Mouse (Mus musculus) right cerebral cortex, adult 2 months (tissue): Measurements from ENCODE around the gene Cnbp.

Source experiments
- DNase-seq, 2 experiments: peaks; one replicate each; pipeline ENCODE4 v3.0.0; 2021 to 2022; ENCODE audit warnings: low spot score in 2 of 2

Gene Cnbp

DNA sequence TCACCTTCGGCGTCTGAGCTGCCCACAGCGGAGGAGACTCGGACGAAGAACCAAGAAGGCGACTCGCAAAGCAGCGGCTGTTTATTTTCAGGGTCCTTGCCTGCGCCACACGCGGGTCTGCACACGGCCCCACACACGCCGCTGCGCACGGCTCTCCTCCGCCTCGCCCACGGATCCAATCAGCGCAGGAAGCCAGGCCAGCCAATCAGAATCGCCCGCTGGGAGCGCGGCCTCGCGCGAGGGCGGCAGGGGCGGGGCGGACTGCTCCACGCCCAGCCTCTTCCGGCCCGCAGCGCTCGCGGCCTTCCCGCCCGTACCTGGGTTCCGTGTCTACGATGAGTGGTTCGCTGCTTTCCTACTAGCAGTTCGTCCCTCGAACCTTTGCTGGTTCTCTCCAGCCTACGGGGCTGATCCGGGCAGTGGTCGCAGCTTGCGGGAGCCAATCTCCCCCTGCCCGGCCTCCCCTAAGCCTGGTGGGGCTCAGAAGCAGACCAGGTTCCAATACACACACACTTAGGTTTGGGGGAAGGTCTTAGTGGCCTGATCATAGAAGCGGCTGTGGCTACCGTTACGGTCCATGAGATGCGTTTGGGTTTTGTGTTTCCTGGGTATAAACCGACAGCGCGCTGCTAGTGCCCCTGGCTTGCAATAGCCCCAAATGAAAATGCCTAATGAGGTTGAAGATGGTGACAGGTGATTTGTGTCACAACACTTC lies at the start of gene Cnbp:
TSS of gene Cnbp (minus strand) at position 207 of the 715 bp plus-strand sequence.
- DNase-seq = peak; percentile 95 to 97

DNA sequence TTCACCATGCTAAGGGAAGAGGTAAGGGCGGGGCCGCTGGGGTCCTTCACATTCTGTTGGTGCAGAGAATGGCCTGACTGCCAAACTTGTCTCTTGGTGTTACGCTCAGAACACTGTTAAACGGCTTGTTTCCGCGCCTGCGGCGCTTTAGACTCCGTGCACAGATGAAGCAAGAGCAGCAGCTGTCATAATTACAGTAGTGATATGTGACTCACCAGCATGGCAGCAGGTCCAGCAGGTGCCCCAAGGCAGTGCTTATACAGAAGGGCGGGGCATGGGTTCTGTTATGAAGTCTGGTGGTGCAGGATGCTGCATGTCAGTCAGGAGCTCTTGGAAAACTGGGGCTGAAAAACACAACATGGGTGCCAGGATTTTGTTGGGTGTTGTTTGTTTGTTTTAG lies 47.1 kb upstream of the Cnbp start:
- DNase-seq = no peak

DNA sequence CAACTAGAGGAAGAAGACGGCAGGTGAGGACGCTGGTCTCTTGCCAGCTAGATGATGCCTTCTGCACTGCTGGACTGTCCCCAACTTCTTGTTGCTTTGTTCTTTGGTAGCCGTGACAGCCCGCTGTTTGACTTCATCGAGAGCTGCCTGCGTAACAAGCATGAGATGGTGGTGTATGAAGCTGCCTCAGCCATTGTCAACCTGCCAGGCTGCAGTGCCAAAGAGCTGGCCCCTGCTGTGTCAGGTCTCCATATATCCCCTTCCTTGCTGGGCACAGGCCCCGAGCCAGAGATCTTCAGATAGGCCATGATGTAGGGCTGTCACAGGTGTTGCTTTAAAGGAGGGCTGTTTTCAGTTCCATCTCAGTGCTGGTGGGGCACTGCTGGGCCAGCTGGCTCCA lies 43.0 kb upstream of the Cnbp start:
- DNase-seq = no peak

DNA sequence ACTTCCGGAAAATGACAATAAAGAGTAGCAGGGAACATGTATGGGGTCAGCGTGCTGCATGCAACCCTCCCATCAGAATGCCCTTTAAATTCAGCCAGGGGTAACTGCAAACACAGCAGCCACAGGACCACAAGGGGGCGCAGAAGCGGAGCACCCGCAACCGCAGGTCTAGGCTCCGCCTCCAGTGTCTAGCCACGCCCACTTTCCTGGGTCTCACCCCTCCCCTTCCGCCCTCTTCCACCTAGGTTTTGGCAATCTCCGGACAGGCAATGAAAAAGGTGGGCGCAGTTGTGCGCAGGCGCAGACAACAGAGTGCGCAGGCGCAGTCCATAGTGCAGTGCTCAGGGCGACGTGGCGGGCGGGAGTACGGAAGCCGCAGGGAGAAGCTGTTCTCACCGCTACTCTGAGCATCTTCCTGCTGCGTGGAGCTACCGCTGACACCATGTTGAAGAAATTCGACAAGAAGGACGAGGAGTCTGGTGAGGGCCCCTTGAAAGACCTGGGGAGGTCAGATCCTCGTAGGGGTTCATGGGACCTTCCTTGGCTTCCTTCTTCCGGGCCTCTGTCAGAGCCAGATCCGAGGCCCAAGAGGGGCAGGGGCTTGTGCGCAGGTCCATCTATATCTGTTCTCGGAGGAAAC lies 36.8 kb upstream of the Cnbp start, which contains the start of gene Copg1:
TSS of gene Copg1 (plus strand) at position 221 of the 640 bp plus-strand sequence.
- peak; percentile 100 for DNase-seq

DNA sequence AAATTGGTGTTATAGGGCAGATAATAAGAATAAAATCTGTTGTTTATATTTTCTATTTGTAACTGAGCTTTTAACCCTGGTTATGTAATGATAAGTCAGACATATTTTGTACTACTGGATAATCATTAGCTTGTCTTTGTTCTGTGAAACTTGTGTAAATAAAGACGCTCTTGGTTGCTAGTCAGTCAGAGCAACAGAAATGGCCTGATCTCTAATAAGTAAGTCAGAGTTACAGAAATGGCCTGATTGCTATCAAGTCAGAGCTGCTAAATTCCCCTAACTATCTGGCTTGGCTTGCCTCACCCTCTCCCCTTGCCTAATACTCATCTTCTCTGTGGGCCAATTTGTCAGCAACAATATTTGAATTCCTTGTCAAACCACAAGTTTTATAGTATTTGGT lies 35.8 kb upstream of the Cnbp start:
- no peak for DNase-seq

DNA sequence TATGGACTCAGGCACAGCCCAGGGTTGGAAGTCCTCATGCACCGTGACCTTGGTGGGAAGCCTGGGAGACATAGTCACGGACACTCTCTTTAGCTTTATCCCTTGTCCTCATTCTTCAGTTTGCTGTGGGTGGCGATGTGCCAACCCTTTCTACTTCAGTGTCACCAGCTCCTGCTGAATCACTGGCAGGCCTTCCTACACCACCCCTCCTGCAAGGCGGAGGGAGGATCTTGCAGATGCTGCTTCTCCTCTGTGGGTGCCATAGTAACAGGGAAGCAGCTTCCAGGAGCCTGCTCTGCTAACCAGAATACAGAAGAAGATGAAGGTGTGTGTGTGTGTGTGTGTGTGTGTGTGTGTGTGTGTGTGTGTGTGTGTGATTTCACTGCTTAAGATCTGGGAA lies 31.9 kb upstream of the Cnbp start:
- peak; percentile 85 to 89 for DNase-seq

DNA sequence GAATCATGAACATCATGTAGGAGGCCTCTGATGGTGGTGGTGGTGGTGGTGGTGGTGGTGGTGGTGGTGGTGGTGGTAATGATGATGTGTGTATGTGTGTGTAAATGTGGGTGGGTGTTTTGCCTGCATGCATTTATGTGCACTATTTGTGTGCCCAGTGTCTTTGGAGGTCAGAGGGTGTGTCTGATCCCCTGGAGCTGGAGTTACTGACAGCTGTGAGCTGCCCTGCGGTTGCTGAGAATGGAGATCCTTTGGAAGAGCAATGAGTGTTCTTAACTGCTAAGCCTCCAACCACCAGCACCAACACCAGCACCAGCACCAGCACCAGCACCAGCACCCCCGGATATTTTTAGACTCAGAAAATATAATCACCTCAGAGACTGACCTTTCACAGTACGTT lies 31.3 kb upstream of the Cnbp start:
- DNase-seq = no peak

DNA sequence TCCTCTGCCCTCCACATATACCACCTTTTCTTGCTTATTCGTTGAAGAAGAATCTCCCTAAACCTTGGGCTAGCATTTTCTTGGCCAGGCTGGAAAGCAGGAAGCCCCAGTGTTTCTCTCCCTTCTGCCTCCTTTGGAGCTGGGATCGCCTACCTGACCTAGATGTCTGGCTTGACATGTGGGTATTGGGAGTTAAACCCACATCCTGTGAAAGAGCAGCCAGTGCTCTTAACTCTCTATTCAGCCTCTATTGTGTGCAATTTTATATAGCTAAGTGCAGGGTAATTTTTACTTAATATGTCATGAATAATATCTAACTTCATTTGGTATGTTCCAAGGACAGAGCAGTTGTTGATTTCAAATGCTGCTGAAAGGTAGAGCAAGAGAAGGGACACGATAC lies 28.7 kb upstream of the Cnbp start:
- no peak for DNase-seq

DNA sequence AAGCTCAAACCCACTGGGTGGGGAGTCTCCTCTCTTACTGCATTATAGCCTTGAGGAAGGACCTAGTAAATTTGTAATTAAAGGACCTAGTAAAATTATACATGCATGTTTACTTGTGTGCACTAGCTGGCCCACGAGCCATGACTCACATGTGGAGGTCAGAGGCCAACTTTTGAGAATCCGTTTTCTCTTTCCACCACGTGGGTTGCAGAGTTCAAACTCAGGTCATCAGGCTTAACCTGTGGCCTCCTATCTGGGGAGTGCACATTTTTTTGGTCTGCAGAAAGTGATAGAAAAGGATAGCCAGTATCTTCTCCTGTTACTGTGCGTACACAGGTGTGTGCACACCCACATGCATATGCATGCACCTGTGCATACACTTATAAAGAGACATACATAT lies 28.1 kb upstream of the Cnbp start:
- no peak for DNase-seq

DNA sequence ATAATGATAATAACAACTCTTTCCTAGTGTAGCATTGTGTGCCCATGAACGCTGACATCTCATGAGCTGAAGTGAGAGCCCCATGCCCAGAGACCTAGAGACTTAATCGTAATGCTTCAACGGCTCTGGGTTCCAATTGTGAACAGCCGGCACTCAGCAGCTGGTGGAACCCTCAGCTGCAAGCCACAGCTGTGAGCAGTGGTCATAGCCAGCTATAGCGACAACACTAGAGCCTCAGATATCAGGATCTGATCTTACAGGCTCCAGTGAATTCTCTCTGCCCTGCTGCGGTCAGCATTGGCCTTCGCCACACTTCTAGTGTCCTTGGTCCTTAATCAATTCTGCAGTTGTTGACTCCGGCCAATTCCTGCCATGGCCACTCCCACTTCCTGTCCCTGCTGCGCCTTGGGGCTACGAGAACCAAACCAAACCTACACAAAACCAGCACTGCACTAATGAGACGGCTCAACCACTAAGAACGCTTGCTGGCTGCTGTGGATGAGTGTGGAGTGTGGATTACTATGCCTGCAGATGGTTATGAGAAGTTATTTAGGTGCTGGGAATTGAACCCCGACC lies 25.2 kb upstream of the Cnbp start:
- no peak for DNase-seq

DNA sequence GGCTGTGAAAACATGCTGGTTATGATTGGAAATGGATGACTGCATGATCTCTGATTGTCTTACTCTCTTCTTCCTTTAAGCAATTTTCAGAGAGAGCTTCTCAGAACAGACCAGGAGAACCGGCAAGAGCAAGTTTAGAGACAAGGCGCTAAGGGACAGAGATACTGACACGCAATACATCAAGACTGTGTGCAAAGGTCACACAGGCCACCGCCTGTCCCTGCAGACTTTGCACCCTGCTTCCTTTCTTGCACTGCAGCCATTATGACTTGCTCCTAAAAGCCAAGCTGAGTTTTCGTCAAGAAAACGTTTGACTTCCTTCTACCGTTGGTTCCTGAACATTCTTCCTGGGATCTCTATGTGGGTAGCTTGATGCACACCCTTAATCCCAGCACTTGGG lies 24.7 kb upstream of the Cnbp start:
- no peak for DNase-seq

DNA sequence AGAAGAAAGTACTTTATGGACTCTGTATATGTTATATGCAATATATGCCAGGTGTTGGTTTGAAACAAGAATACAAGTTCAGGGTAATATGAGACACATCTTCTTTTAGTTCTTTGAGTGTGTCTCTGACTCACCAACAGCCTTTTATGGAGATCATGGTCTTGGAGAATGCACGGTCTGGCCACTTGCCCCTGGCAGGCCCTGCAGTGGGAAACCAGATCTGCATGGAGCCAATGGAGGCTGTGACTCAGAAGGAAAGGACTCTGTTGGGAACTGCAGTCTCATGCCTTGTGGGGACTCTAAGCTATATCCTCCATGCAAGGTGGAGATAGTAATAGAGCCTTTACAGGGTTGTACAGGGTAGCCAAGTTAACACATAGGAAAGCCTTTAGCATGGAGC lies 24.2 kb upstream of the Cnbp start:
- DNase-seq = no peak

DNA sequence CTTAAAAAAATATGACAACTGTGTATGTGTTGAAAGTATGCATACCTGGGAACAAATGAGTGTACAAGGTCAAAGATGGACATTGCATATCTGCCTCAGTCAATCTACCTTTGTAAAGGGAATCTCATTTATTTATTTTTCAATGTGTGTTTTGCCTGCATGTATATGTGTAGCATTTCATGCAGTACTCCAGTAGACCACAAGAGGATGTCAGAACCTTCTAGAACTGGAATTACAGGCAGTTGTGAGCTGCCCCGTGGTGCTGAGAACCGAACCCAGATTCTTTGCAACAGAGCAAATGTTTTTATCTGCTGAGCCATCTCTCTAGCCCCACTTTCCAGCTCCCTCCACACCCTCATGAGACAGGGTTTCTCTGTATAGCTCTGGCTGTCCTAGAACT lies 23.1 kb upstream of the Cnbp start:
- no peak for DNase-seq

DNA sequence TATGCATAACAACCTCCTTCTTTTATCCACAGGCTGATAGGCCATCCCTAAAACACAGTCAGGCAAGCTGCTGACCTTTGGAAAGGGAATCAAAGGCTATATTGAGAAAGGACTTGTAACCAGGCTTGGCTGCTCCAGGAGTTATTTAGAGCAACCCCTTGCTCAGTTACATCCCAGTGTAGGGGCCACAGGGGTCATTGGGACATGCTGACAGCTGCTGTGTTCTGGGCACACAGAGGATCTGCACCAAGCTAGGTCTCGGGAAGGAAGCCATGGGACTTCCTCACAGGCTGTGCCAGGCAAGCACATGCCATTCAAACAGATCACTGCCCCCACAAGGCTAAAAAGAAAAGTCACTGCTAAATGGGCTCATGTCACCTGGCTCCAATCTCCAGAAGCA lies 22.2 kb upstream of the Cnbp start:
- DNase-seq = no peak

DNA sequence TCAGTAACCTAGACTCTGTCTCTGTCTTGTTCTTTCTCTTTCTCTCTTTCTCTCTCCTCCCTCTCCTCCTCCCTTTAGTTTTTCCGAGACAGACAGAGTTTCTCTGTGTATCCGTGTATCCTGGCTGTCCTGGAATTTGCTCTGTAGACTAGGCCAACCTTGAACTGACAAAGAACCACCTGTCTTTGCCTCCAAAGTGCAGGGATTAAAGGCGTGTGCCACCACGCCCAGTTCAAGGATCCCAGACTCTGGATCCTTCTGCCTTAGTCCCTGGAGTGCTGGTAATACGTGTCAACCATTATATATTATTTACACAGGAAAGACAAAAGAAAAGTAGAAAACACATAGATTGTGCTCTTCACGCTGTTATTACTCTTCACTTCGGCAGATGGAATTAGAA lies 20.3 kb upstream of the Cnbp start:
- DNase-seq = no peak

DNA sequence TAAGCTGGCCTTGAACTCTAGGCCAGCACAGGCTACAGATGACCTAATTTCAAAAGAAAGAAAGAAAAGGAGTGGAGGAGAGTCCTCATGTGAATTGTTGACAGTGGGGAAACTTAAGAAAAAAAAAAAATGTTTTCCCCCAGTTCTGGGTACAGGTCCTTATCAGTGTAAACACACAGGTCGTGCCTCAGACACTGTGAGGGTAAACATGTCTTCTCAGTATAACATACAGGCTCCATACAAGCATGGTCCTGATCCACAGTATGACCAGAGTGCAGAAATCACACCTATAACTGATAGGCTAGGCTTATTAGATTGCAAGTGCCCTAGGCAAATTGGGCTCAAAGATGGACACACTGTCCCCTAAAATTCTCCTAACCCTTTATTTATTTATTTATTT lies 19.5 kb upstream of the Cnbp start:
- no peak for DNase-seq

DNA sequence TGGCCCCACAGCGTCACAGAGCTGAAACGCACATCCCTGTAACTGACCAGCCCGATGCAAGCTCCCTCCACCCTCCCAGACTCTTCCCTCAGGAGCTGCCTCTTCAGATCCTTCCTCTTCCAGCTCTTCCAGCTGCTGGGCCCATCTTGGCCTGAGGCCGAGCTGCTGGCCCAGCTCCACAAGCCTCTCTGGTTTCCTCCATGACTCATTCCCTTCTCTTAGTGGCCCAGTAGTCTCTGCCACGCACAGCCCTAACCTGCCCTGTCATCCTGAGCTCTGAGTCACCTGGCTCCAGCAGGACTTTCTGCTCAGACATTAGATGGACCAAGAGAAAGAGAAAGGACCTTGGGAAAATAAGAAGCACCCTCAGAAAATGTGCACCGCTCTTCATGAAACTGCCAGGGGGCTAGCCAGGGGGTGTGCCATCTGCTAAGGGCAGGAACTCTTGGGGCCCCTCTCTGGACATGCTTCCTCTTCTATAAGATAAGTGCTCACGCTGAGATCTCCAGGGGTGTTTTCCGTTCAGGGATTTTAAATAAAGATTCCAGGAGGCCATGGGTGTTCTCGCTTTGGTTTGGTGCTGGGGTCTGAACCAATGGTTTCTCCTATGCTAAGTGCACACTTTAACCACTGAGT lies 18.1 kb upstream of the Cnbp start:
- peak in 1 of 2 experiments; percentile 17 for DNase-seq

DNA sequence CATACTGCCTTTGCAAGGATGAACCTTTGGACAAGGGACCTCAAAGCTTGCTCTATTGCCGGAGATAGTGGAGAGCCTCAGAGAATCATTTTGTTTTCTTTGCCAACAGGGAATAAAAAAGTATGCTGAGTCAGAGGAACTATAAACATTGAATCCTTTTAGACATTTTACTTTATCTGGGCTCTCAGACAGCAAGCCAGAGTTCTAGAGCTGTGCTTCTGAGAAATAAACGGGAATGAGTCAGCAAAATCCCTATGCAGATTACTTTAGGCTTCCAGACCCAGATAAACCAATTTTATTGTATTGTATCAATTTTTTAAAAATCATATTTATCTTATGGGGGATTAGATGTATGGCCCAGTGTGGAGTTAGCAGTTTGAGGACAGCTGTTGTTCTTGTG lies 16.4 kb upstream of the Cnbp start:
- DNase-seq = no peak

DNA sequence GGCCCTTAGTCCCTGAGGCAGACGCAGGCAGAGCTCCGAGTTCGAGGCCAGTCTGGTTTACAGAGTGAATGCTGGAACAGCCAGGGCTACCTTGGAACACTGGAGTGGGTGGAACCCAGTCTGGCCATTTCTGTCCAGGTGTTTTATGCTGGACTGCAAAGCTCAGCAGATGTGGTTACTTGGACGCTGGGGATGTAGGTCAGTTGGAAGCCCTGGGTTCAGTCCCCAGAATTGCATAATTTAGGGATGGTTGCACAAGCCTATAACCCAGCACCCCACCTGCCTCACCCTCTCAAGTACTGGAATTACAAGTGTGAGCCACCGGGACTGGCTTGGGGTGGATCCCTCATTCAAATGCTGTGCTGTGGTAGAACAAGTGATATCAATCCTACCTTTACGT lies 15.3 kb upstream of the Cnbp start:
- DNase-seq = no peak

DNA sequence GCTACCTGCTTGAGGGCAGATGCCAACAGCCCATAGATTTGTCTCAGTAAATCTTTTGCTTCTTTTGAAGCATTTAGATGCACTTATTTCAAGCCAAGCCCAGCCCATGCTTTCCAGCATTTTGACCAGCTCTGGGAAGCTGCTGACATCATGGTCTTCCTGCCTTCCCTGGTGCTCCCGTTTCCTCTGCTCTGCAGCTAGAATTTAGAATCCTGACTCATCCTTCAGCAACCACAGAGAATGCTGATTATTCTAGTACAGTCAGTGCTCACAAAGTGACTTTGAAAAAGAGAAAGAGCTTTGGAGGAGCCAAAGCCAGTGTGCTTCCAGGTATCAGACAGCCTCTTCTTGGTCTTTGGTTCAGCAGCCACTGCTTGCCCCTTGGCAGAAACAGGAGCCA lies 6.2 kb upstream of the Cnbp start:
- peak in 1 of 2 experiments; percentile 25 for DNase-seq

DNA sequence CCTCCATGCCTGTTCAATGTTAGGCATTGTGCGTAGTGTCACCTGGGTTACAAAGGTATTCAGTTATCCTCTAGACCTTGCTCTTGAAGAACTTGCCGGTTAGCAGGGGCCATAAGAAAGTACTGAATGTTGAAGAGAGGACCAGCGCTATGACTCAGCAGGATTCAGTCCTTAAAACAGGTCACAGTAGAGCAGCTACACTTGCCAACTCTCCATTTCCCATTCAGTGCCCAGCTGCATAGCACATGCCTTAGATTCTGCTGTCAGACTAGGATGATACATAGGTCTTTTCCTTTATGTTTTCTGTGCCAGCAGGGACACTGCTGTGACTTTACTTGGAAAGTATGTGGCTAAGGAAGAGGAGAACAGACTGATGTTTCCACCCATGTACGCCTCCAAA lies 2.5 kb upstream of the Cnbp start:
- no peak for DNase-seq

DNA sequence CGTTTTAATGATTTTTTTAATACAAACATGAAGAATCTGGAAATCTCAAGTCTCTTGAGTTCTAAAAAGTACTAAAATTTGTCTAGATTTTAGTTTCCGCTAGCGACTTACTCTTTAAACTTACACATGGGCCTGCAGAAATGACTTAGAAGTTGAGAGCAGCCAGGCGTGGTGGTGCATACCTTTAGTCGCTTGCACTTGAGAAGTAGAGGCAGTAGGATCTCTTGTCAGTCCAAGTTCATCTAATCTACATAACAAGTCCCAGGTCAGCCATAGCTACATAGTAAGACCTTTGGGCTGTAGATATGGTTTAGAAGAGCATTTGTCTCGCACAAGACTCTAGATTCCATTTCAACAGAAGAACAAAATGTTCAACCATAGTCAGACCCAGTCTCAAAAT lies 965 bp upstream of the Cnbp start:
- no peak for DNase-seq
